Mouse (Mus musculus) adrenal gland, adult 18-20 months (tissue): ENCODE results near the gene Dlgap4. TPM values are rescaled to one million over a fixed set of nuclear protein-coding genes. Genes with fewer than 3 reads are reported as not detected.
A peak's percentile ranks its signal among the peaks of the same experiment; 100 is the strongest.
"Not testable (repeated sequence)": the region's sequence is repeated elsewhere in the genome, so short reads cannot be mapped to it uniquely, and the experiment has no call there.

Experiments used
- DNase-seq, 2 experiments: peaks; one replicate each; pipeline ENCODE4 v3.0.0; 2021 to 2022; ENCODE audit warnings: low spot score in 2 of 2
- total RNA-seq, 2 experiments: library from RNA; stranded (reverse); gene quantifications; 1 replicate in 1 of 2; 2 replicates in 1 of 2; pipeline ENCODE4 v1.2.3; 2021

The Dlgap4 gene
- total RNA-seq, 2 experiments from 2014 or later: 43.2 to 60.8 TPM

DNA sequence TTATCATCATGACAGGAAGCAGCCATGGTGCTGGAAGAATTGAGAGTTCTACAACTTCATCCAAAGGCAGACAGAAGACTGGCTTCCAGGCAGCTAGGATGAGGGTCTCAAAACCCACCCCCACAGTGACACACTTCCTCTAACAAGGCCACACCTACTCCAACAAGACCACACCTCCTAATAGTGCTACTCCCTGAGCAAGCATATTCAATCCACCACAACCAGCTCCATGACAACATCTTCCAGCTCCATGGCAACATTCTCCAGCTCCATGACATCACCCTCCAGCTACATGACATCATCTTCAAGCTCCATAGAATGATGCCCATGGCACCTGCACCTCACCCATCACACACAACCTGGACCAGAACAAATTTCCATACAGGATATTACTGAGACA lies 160.0 kb downstream of the Dlgap4 start:
- DNase-seq: peak in 1 of 2 experiments; percentile 10

DNA sequence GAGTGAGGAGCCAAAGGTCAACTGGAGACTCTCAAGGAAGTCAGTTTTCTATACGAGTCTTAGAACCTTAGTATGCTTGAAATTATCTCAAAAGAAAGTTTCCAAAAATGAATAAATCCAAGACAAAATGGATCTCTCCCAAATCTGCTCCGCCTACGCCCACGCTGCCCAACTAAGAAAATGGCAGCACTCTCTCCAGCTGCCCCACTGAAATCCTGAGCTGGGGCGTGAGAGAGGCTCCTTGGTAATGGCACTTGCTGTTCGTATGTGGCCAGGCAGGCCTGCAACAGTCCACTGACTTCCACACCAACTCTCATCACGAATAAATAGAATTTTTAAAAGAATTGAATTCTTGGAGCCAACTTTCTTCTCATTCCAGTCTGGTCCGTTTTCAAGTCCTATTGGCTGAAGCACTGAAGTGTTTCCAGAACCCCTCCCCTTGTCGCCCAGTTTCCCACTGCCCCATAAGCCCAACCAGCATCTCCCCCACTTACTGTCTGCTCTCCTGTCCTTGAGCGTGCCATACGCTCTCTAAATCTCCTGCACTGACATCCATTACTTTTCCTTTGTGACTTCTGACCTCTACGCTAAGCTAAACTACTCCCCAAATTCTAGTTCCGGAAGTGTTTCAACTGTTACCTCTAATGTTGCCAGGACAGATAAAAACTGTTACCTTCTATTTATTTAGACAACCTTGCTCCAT lies 160.7 kb downstream of the Dlgap4 start:
- peak in 1 of 2 experiments; percentile 13 for DNase-seq

DNA sequence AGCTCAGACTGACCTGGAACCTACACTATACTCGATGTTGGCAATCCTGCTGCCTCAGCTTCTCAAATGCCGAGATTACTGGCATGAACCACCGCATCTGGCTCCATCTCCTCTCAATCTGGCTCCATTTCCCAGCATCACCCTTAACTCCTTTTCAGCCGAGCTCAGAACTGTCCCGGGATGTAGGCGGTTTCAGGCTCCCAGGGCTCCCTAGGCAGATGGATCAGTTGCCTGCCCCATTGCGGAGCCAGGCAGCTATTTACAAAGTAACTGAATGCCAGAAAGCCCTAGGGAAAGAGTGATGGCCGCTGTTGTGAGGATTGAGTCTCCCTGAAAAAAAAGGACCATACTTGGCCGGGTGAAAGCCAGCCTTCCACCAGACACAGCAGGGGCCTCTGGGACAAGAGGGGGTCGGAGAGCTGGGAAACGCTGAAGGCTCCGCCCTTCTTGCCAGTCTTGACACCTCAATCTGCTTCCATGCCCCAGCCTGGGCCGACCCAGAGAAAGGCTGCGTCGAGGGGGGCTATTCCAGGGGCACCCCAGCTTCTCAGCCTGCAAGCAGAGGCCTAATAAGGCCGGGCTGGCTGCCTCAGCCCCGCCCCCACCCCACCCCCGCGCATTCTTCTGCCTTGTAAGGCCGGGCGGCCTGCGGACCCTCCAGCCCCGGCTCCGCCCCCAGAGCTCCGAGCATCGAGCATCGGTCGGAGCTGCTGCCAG lies 161.4 kb downstream of the Dlgap4 start, which contains the start of gene Myl9:
TSS of gene Myl9 (plus strand) at position 683 of the 717 bp plus-strand sequence.
- peak in 1 of 2 experiments; percentile 33 for DNase-seq

DNA sequence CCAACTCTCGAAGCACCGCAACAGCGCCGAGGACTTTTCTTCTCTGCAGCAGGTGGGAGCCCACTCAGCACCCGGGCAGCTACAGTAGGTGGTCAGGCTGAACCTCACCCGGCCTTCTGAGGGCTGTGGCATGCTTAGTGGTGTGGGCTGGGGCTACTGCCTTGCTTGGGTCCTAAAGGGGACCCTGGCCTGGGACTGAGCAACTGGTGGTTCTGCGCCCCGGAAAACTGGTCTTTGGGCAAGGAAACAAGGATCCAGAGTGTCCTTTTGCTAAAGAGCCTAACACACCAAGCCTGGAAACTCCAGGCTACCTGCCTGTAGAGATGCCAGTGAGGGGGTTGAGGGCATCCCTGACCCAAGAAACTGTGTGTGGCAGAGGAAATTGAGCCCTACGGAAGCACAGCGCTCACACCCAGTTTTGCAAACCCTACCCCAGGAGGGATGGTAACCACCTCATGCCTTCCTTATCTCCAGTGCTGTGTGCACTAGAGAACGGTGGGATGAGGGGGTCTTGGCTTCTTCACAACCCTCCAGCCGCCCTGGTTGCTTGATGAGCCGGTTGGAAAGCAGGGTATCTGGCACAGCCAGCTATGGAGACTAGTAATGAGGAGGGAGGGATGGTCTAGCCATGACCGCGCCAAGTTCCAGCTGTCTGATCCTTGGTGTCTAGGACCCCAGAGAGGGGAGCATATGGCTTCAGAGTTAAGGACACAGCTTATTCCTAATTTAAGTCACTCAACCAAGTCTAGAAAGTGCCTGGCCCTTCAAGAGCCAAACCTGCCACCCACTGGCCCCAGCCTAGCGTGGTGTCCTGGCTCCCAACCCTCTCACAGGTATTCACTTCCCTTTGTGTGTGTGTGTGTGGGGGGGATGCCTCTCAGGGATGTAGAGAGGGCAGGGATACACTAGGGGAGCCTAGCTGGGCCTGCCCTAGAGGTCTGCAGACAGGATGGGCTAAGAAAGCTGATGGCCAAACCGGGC lies 162.2 kb downstream of the Dlgap4 start:
- peak in 1 of 2 experiments; percentile 14 for DNase-seq

DNA sequence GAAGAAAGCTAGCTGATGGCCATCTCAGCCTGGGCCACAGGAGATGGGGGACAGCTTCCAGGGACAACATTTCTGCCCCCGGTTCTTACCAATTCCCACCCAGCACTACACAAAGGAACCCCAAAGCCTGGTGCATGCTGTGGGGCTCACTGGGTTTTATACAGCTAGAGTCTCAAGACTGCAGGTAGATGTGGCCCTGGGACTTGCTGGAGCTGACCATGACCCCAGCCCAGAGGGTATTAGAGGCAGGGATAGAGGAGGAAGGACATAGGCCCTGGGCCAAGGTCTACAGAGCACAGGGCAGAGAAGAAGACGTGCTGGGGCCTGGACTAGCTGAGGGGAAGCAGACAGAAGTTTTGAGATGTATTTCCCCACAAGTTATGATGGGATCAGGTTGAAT lies 163.4 kb downstream of the Dlgap4 start:
- DNase-seq: peak in 1 of 2 experiments; percentile 11

DNA sequence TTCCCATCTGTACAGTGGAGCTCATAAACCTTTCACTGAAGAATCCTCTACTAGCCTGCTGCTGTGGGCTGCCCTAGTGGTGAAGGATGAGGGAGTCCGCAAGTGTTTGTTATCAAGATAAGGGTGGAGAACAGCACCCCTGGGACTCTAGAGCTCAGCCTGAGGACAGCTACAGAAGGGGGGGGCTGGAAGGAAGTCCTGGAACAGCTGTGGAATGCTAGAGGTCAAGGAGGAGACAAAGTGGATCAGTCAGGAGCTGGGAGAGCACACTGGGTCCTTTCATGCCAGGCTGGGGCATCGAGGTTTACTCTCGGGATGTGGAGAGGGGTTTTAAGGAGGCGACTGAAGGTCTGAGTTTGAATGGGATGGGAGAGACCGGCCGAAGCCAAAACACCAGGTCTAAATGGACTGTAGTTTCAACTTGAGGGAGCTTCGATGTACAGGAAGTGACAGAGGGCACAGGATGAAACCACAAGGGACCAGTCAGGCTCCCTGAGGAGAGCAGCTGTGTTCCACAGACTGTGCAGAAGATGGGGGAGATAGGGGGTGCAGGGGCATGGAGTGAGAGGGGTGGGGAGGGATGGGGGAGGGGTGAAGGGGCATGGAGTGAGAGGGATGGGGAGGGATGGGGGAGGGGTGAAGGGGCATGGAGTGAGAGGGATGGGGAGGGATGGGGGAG lies 164.0 kb downstream of the Dlgap4 start:
- DNase-seq: peak in 1 of 2 experiments; percentile 16

DNA sequence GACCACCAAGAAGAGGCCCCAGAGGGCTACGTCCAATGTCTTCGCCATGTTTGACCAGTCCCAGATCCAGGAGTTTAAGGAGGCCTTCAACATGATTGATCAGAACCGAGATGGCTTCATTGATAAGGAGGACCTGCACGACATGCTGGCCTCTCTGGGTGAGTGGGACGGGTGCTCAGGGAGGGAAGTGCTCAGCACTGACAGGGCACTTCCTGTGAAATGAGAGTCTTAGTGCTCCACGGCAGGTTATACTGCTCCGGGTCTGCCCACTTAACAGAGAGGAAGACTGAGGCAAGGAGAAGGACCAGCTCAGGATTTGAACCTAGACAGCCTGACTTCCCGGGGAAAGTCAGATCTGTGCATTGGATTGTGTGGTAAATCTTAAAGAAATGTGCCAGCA lies 165.1 kb downstream of the Dlgap4 start:
- DNase-seq: peak in 1 of 2 experiments; percentile 15

DNA sequence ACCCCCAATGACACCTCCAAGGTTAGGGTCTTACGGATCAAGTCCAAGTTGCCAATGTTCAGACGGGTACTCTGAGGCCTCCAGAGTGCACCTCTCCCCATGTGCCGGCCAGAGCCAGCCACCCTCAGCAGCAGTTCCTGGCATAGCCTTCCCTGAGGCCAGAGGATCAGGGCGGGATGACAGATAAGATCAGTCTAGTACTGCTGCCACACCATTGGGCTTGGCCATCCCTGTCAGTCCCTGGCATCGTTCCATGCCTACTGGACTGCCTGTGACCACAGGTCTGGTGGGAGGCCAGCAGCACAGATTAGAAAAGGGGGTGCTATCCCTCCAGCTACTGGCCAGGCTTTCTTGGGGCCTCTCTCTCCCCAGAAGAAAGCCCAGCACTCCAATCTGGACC lies 165.5 kb downstream of the Dlgap4 start:
- peak in 1 of 2 experiments; percentile 22 for DNase-seq

DNA sequence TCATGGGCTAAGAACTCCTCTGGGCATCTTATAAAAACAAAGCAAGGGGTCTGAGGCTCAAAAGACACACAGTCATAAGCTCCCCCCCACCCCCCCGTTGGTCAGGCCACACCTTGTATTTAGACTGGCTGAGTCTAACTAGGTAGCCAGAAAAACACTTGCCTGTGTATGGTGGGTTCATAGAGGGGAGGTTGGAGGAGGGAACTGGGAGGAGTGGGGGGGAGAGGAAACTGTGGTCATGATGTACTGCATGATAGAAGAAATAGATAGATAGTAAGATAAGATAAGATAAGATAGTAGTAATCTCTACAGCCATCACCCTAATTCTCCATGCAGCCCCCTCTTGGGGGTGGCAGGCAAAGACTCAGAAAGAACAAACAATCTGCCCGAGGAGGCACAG lies 166.0 kb downstream of the Dlgap4 start:
- peak in 1 of 2 experiments; percentile 9 for DNase-seq

DNA sequence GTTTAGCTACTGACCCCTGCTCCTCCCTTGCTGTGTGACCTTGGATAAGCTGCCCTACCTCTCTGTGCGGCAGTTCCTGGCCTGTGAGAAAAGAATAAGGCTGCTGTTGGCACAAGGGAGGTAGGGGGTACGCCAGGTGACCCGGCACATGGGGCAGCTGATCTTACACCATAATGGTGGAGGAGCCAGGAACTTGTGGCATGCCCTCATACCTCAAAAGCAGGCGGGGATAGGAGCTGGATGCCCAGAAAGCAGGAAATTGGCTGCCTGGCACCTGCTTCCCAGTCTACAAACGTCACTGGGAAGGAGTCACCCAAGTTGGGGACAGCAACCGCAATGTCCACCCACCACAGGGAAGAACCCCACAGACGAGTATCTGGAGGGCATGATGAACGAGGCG lies 166.6 kb downstream of the Dlgap4 start:
- DNase-seq: peak in 1 of 2 experiments; percentile 18

DNA sequence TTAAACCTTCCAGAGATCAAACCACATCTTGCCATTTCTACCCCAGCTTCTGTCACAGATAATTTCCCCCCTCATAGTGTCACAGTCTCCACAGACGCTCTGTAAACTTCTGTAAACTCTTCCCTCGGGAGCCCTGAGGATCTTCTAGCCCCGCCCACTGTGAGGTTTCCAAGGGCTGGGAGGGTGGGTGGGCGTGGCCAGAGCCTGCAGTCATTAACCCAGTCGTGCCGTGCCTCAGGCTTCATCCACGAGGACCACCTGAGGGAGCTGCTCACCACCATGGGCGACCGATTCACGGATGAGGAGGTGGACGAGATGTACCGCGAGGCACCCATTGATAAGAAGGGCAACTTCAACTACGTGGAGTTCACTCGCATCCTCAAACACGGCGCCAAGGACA lies 167.2 kb downstream of the Dlgap4 start:
- DNase-seq: no peak

DNA sequence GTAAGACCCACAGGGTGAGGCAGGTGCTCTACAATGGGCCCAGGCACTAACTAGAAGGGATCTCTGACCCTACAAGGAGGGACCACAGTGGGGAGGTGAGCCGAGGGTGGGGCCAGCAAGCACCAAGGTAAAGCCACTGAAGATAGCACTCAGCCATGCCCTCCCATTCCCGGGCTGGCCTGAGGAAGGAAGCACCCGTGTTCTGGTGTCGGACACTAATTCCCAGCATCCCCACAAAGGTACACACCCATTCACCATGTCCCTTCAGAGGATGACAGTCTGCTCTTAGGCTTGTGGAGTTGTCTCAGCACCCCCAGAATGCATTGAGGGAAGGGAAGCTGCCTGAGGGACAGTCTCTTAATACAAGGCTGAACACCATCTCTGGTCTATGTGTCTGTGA lies 167.8 kb downstream of the Dlgap4 start:
- no peak for DNase-seq

DNA sequence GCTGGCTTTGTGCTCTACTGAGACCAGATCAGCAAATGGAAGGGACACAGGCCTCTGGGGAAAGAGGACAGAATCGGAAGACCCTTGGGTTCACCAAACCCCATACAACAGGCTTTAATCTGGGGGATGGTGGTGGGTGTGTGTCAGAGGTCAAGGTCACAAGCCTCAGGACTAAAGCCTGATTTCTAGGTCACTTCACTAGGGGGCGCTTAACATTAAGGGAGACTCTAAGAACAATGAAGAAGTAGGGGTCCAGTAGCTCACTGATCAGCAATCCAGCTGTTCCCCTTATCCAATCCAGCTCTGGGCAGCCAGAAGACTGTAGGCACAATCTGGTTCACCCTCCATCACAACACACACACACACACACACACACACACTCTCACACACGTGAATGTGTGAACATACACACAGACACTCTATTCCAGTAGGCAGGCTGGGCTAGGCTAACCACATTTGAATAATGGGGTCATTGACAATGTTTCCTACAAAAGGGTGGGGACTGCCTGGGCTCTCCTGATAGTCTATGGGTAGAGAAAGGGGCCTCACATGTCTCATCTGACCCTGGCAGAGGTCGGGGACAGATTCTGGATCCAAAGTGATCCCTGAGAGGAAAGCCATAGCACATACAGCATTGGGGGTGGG lies 168.5 kb downstream of the Dlgap4 start:
- DNase-seq: no peak

DNA sequence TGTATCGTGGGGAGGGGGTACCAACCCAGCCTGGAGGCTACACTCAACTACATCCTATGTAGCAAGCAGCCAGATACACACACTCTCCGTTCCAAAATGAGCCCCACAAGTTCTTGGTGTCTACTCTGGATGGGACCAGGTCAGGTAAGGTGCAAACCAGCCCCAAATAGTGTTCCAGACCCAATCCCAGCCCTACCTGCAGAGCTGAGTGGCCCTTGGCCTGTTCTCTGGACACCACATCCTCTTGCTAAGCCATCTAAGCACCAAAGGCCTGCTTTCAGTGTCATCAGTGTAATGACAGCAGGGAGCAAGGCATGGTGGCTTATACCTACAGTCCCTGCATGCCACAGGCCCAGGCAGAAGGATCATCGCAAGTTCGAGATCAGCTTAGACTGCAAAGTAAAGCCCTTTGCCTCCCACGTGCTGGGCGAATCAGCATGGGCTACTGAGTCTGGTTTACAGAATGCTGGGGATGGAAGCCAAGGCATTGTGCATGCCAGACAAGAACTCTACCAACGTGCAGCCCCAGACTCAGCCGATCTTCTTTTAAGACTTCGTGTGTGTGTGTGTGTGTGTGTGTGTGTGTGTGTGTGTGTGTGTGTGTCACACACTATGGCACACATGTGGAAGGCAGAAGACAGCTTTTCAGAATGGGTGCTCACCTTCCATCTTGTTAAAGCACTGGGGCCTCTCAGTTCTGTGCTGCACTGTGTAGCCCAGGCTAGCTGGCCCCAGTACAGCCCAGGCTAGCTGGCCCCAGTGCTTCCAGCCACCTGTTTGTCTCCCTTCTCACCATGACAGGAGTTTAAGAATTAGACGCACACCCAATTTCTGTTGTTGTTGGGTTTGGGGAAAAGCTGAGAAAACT lies 169.2 kb downstream of the Dlgap4 start:
- no peak for DNase-seq

DNA sequence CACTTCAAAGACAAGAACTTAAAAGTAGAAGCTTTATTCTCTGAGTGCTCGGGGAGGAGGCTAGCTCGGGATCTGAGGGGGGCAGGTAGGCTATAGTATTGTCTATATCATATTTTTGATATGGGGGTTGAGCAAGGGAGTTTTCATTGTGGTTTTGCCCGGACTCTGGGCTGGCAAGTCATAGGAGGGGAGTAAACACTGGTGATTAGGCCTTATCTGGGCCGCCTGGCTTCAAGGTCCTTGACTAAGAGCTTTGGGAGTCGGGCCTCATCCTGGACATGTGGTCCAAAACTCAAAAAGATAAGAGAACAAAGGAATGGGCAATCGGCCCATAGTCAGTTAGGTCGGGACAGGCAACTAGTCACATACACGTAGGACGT lies 169.8 kb downstream of the Dlgap4 start:
- peak in 1 of 2 experiments; percentile 20 for DNase-seq

DNA sequence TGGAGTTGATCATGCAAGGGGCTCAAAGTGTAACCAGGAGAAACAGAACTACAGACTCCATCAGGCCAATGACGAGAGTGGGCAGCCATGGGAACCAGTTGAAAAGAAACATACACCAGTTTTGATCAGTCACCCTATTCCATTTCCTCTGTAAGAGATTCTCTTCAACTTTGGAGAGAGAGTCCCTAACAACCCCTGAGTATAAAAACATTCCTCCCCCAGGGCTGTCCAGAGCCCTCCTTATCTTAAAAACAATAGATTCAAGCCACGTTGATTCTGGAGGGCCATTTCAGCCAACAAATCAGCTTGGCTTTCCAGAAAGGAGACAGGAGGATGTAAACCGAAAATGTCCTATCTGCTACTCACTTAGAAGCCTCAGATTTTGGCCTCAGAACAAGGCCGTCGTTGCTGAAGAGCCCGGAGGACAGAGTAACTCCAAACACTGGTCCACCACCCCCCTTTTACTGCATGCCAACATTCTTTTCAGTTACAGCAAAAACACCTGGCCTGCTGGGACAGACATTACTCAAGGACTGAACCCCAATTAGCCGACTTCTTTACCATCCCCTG lies 170.6 kb downstream of the Dlgap4 start:
- DNase-seq: peak in 1 of 2 experiments; percentile 15

DNA sequence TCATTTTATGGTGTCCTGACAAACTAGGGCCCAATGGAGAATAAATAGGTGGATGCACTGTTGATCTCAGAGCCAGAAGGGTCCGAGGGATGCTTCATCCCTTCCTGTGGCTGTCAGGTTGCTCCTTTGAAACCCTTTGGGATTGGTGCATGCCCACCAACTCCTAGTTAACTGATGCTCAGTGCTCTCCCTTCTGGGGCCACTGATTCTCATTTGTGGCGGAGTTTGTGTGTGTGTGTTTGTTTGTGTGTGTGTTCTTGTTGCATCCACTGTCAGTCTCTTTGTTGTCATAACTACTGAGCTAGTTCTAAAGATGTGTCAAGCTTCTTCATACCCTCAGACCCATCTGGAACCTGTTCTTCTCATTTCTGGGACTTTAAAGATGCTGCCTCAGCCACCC lies 171.4 kb downstream of the Dlgap4 start:
- peak in 1 of 2 experiments; percentile 11 for DNase-seq

DNA sequence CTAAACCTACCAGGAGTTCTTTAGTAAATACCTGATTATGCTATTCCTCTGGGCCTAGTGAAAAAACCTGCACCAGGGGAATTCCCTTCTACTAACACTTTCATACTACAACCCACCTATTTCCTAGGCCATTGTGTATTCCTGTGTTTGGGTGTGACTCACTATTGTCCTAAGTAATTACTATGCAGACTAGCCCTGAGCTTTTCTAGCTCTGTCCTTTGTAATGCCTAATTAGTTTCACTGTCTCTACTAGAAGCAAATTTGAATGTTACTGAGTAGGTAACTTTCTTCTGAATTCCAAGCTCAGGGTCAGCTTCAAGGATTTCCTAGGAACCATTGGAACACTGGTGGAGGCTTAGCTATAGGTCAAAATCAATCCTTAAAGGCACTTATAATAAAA lies 172.9 kb downstream of the Dlgap4 start:
- not testable (repeated sequence) for DNase-seq
